Mouse (Mus musculus): Measurements from ENCODE around the gene Cntnap3.
A peak's percentile ranks its signal among the peaks of the same experiment; 100 is the strongest.

The Cntnap3 gene

GRCm38 (mm10) chr13:64903585-64904208 lies at the start of gene Cntnap3:
TSS of gene Cntnap3 (minus strand) at chr13:64903955.
- DNase-seq, result peak; percentile 43

DNA sequence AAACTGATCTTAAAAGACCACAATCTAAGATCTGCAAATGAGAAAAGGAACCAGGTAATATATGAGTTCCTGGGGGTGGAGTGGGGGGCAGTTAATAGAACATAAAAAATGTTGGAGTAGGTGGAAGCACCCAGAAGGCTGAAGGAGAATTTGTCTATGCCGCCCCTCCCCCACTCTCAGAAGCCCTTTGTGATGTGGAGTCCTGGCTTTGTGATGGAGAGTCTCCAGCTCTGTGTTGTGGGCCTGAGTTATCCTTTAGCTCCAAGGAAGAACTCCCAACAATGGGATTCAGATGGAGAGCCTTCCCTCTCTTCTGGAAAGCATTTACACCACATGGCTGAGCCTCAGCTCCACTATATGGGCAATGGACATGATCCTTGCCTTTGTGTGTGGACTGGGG lies 13.4 kb upstream of the Cntnap3 start, which contains the start of gene Spata31:
Gene Spata31 (plus strand): TSS at position 216 of the 400 bp plus-strand sequence.
- no peak for DNase-seq

DNA sequence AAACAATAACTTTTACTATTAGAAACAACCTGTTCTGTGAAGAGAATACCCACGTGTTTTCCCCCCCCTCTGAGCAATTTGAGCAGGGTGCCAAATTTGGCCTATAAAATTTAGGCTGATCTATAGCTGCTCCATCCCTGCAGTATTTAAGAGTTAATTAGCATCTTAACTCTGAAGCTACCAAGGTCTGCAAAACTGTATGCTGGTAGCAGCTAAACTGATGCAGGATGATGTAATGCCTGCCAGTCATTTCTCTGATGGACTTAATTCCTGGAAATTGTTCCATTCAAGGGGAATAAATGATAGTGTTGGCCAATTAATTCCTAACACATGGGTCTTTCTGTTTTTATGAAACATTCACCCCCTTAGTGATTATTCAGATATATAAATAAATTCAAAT lies 623 bp downstream of the Cntnap3 start:
- no peak for DNase-seq

DNA sequence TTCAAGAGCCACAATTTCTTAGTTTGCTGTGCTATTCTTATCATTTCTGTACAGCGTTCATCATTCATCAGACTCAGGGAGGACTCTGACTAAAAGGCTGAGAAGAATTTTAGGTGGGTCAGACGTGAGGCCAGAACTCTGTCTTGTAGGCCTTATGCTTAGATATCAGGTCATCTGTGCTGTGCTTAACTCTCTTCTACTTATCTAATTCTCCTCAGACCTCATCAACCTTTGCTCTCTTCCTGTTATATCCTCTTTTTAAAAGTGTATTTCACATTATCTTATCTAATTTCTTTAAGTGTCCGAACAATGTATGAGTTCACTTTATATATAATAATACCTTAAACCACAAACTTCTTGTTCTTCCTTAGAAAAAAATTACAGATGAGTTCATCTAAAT lies 38.4 kb downstream of the Cntnap3 start:
- DNase-seq, result no peak

DNA sequence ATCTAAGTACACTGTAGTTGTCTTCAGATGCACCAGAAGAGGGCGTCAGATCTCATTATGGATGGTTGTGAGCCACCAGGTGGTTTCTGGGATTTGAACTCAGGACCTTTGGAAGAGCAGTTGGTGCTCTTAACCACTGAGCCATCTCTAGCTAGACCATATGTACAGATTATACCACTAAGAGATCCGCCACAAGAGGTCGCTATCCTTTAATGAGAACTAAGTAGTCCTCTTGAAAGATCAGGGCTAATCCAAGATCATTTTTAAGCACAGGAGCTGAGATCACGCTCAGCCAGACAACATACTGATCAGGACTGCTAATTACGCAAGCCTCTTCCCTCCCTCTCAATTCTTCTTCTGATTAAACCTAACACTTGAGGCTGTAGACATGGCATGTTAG lies 78.9 kb downstream of the Cntnap3 start:
- peak; percentile 55 for DNase-seq

DNA sequence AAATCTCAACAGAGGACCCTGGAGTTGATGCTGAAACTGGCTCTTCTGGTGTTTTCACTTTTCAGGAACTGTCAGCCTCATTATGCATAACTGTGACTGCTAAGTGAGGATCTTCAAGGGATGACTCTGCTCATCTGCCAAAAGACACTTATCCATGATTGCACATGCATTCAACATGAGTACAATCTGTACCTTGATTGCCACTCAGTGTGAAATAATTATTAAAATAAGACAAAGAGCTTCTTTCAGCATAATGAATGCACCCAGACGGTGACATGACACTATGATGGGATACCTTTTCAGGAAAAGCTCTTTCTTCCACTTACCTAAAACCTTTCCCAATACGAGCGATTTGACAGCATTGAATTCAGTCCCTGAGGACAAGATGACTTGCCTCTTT lies 158.4 kb downstream of the Cntnap3 start:
- DNase-seq, result no peak

- no peak for DNase-seq
Observed at GRCm38 (mm10) chr13:64732244-64732643, 171.5 kb downstream of the Cntnap3 start.

- no peak for DNase-seq
Observed at GRCm38 (mm10) chr13:64716791-64717190, 187.0 kb downstream of the Cntnap3 start.

GRCm38 (mm10) chr13:64692463-64692862 lies 211.3 kb downstream of the Cntnap3 start:
- DNase-seq, result no peak

Measured in retina, postnatal 1 day (tissue).